Mouse (Mus musculus): ENCODE data around the gene Ints6l. TPM values are rescaled to one million over a fixed set of nuclear protein-coding genes. Genes with fewer than 3 reads are reported as not detected.
"Not testable (repeated sequence)": the region's sequence is repeated elsewhere in the genome, so short reads cannot be mapped to it uniquely, and the experiment has no call there.

Ints6l gene
- polyA plus RNA-seq, 1 experiment: 4.9 TPM

DNA sequence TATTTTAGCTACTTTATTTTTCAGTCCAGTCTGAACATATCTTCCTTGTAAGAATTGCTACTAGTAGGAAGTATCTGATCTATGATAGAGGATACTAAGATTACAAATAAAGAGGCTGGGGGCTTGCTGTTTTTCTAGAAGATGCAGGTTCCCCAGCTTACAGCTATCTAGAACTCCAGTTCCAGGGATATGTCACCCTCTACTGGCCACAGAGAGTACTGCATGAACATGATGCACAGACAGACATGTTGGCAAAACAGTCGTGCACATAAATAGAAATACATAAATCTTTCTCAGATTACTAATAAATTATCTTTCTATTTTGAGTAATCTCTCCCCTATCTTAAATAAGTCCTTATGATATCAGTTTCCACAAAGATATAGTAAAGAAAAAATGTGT is 35.1 kb downstream of the Ints6l start:
- DNase-seq (ENCODE audit: low read depth, low spot score): no peak
- 11% methylated on average over 1 of the region's 1 CpGs for WGBS

- WGBS: 79% methylated on average over 7 of the region's 7 CpGs
- no peak for DNase-seq (ENCODE audit: low read depth, low spot score)
Measured at GRCm38 (mm10) chrX:56497241-56497640, 42.6 kb downstream of the Ints6l start.

DNA sequence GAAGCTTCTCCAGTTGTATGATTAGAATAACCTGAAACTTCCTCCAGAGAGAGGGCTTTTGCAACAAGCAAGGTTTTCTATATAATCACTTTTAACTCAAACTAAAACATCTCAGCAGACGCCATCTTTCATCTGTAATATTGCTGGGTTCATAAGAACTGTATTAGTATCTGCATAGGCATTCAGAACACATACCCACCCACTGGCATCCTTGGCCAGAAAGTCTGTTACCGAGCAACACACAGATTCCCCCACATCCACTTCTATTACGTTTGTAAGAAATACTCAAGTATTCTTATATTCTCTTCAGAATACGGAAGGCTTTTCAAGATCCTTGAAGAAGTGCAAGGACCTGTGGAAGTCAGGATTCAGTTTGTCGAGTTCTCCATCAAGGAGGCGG is 69.8 kb downstream of the Ints6l start, which contains the start of gene Gm10477:
Gm10477 (plus strand) TSS at position 301 of the 400 bp plus-strand sequence.
- 83% methylated on average over 6 of the region's 6 CpGs for WGBS

DNA sequence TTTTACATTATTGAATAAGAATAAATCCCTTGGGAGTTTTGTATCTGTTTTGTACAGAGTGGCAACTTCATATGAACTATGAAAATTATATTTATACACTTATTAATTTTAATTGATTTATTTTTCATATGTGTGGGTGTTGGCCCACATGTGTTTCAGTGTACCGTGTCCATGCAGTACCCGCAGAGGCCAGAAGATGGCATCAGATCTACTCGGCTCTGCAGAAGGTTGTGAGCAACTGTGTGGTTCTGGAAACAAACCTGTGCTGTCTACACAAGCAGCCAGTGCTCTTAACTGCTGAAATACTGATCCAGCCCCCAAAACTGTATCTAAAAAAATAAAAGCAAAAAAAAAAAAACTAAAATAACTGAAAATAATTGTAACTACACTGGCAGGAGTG is 76.6 kb downstream of the Ints6l start:
- WGBS: 11% methylated on average over 3 of the region's 3 CpGs
- no peak for DNase-seq (ENCODE audit: low read depth, low spot score)

More for the DNA sequence above, 69.8 kb downstream of the Ints6l start, which contains the start of gene Gm10477:
- DNase-seq (ENCODE audit: low read depth, low spot score): not testable (repeated sequence)

GRCm38 (mm10) chrX:56537162-56537561 is 82.5 kb downstream of the Ints6l start:
- 49% methylated on average over 4 of the region's 4 CpGs for WGBS
- no peak for DNase-seq (ENCODE audit: low read depth, low spot score)

DNA sequence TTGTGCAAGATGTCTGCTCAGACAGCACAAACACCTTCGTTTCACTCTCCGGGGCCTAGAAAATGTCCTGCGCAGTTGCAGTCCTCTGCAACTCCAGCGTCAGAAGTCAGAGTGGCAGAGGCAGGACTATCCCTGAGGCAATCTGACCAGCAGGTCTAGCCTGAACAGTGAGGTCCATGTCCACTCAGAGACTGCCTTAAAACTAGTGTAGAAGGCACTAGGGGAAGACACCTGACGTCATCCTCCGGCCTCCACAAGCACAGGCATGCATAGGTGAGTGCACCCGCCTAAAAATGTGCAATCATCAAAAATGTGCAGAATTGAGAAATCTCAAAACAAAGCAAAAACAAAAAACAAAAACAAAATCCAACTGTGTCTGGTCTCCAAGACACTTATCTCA is 94.8 kb downstream of the Ints6l start, which contains the start of gene Gm648:
Gm648 (minus strand) TSS at position 101 of the 400 bp plus-strand sequence.
- DNase-seq (ENCODE audit: low read depth, low spot score): no peak
- WGBS: 89% methylated on average over 7 of the region's 7 CpGs

GRCm38 (mm10) chrX:56553584-56553983 is 98.9 kb downstream of the Ints6l start:
- 65% methylated on average over 3 of the region's 3 CpGs for WGBS
- DNase-seq (ENCODE audit: low read depth, low spot score): no peak

Other genes starting within 250 kb of the Ints6l start
- gene Gm773, start 242.0 kb upstream of the Ints6l start, polyA plus RNA-seq (2012; rRNA removed): not detected in 2 replicates
- 0.14 TPM in 2 replicates for gene Zfp449, start 108.5 kb upstream of the Ints6l start, polyA plus RNA-seq (2012; rRNA removed)
- gene Smim10l2a, start 80.3 kb upstream of the Ints6l start, polyA plus RNA-seq (2012; rRNA removed): 0.34 and 0.47 TPM in 2 replicates
- gene Gm2174, start 6.9 kb upstream of the Ints6l start, polyA plus RNA-seq (2012; rRNA removed): not detected in 2 replicates
- not detected in 2 replicates for gene Gm10477, start 69.9 kb downstream of the Ints6l start, polyA plus RNA-seq (2012; rRNA removed)
- gene Gm648, start 94.7 kb downstream of the Ints6l start, polyA plus RNA-seq (2012; rRNA removed): not detected in 2 replicates
- gene Mmgt1, start 143.2 kb downstream of the Ints6l start, polyA plus RNA-seq (2012; rRNA removed): 6.3 and 7.0 TPM in 2 replicates
- gene Slc9a6, start 154.9 kb downstream of the Ints6l start, polyA plus RNA-seq (2012; rRNA removed): 9.5 and 16.3 TPM in 2 replicates